Mouse (Mus musculus) large intestine, adult 2 months (tissue): ENCODE results near the gene Gpm6b. TPM values are rescaled to one million over a fixed set of nuclear protein-coding genes. Genes with fewer than 3 reads are reported as not detected.

Experiments used
- DNase-seq: peaks from one replicate; pipeline ENCODE4 v3.0.0-alpha.2; 2012; ENCODE audit warnings: low read depth, low spot score
- WGBS: fragments of 180-500 bp; shearing (Covaris S2); methylation state at CpG from one replicate; pipeline ENCODE4 v1.1.7; 2018; 5-methylcytosine and 5-hydroxymethylcytosine counted together
- polyA plus RNA-seq: library from polyadenylated mRNA; depleted of rRNA; stranded (reverse); fragments of >200 nt; gene quantifications from 2 replicates; pipeline ENCODE4 v1.2.3, GENCODE M21; 2012; rRNA removed

Gpm6b gene
- polyA plus RNA-seq = 1.3 and 2.0 TPM in 2 replicates

DNA sequence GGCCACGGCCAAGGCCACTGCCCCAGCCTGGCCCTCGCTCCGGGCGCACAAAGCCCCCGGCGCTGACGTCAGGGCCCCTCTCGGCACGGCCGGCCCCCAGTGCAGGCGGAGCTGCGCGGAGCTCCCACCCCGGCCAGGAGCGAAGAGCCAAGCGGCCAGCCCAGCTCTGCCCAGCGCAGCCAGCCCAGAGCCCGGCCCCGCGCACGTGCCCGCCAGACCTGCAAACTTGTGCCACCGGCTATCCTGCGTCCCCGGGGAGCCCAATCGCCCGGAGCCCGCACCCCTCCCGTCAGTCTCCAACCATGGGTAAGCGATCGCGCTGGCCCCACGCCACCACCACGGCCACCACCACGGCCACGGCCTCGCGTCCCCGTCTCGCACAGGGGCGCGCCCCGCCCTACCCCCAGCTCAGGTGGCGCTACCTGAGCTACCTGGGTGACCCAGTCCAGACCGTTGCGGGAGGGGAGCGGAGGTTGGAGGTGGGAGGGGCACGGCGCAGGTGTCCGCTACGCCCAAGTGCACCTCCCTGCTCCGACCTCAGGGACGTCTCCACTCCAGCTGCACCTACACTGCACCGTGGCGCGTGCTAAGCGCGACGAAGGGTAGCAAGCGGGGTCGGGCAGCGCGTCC, at the start of gene Gpm6b:
Gpm6b (plus strand) TSS at position 81 of the 630 bp plus-strand sequence.
- 28% methylated on average over 63 of the region's 63 CpGs for WGBS
- DNase-seq = no peak

GRCm38 (mm10) chrX:166196327-166196726, 42.4 kb upstream of the Gpm6b start:
- DNase-seq = no peak

DNA sequence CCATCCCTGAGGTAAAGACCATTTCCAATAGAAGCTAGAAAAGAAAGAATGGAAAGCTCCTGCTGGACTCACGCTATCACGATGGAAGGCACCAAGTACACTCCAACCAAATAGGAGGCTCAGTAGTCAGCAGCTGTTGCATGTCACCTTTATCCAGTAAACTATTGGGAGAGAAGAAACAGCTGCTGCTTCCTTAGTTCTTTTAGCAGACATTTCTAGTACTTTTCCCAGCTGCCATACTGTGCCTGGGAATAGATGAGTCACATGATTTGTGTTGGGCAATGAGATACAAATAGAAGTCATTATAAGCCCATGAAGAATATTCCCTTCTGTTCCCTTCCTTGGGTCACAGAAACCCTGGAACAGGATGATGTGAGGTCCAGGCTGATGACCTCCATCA, 40.4 kb upstream of the Gpm6b start:
- WGBS = 76% methylated on average over 2 of the region's 2 CpGs

GRCm38 (mm10) chrX:166199812-166200211, 38.9 kb upstream of the Gpm6b start:
- DNase-seq = no peak

More for the DNA sequence above, 40.4 kb upstream of the Gpm6b start:
- no peak for DNase-seq

DNA sequence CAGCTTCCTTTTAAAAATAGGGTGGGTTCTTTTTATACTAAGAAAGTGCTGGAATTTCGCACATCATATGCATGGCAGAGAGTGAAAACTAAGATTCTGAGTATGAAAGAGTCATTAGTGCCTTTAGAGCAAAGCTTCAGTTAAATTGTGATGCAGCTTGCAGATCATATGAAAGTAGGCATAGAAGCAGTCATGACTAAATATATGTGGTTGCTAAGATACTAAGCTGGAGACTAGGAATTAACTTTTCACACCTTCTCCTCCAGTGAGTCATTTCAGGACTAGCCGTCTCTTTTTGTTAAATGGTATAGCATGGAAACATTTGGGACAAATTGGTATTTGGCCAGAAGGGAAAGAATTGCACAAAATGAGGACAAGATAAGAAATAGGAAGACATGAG, 24.1 kb upstream of the Gpm6b start:
- DNase-seq = no peak
- WGBS = 74% methylated on average over 2 of the region's 2 CpGs

DNA sequence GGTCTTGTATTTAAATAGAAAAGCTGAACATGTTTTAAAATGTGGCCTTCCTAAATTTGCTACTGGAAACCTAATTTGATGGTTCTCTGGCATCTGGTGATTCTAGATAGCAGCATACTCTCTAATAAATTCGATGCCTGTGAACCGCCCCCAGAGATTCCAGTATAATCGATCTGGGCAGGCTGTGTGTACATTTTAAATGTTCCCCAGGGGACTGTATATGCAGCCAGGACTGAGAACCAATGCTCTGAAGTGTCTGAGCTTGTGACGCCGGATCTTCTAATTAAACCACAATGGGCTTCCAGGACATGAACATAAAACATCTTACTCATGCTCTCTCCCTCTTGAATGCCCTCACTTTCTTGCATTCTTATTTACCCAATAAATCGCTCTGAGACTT, 22.5 kb upstream of the Gpm6b start:
- WGBS = 87% methylated on average over 6 of the region's 6 CpGs
- no peak for DNase-seq

DNA sequence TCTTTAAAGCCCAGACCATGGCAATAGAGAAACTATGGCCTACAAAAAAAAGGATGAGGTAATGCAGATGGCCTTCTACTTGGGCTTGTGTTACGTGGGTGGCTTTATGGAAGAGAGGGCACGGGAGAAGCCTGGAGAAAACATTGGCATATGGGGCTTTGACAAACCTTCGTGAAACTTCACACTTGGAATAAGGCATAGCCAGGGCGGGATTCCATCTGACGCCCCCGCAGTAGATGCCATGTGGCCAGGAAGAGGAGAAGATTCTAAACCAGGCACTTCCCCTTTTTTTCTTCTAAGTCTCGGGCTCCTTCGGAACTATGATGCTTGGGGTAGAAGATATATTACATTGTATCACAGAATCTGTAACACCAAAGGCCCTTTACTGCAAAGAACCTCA, 22.0 kb upstream of the Gpm6b start:
- DNase-seq = no peak
- WGBS = 89% methylated on average over 8 of the region's 8 CpGs

DNA sequence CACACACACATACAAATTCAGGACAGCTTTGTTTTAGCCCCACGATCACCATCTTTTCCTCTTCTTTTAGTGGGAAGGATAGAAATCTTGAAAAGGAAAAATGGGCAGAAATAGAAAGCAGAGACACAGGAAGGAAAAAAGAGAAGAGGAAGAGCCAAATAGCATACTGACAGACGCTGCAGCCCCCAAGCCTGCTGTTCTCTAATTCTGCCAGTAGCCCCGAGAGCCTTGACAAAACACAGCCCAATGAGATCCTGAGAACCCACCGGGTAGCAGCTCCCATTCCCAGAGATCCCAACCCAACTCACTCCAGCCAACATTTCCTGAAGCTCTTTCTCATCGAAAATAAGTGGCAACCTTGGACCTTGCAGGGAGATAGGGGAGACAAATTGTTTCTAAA, 19.4 kb upstream of the Gpm6b start:
- WGBS = 60% methylated on average over 5 of the region's 5 CpGs

GRCm38 (mm10) chrX:166226856-166227255, 11.9 kb upstream of the Gpm6b start:
- DNase-seq = no peak
- WGBS = 75% methylated on average over 5 of the region's 5 CpGs

More for the DNA sequence above, 19.4 kb upstream of the Gpm6b start:
- DNase-seq = no peak

GRCm38 (mm10) chrX:166229750-166230149, 9.0 kb upstream of the Gpm6b start:
- no peak for DNase-seq
- WGBS = 70% methylated on average over 3 of the region's 3 CpGs

- 72% methylated on average over 6 of the region's 6 CpGs for WGBS
- no peak for DNase-seq
Observed at GRCm38 (mm10) chrX:166230515-166231267, 8.0 kb upstream of the Gpm6b start.

GRCm38 (mm10) chrX:166236131-166236530, 2.6 kb upstream of the Gpm6b start:
- 47% methylated on average over 2 of the region's 2 CpGs for WGBS
- DNase-seq = no peak

GRCm38 (mm10) chrX:166239520-166239919, 809 bp downstream of the Gpm6b start:
- no peak for DNase-seq
- WGBS = 27% methylated on average over 13 of the region's 13 CpGs

- DNase-seq = no peak
- WGBS = 78% methylated on average over 7 of the region's 7 CpGs
Observed at GRCm38 (mm10) chrX:166240751-166241150, 2.0 kb downstream of the Gpm6b start.

- 83% methylated on average over 4 of the region's 4 CpGs for WGBS
- DNase-seq = no peak
Observed at GRCm38 (mm10) chrX:166243261-166243885, 4.7 kb downstream of the Gpm6b start.

- DNase-seq = no peak
- WGBS = 62% methylated on average over 1 of the region's 1 CpGs
Observed at GRCm38 (mm10) chrX:166271489-166271888, 32.8 kb downstream of the Gpm6b start.

GRCm38 (mm10) chrX:166272646-166273045, 33.9 kb downstream of the Gpm6b start:
- no peak for DNase-seq
- 66% methylated on average over 6 of the region's 6 CpGs for WGBS

- no peak for DNase-seq
- WGBS = 78% methylated on average over 1 of the region's 1 CpGs
Observed at GRCm38 (mm10) chrX:166279861-166280260, 41.1 kb downstream of the Gpm6b start.

GRCm38 (mm10) chrX:166286760-166287483, 48.2 kb downstream of the Gpm6b start:
- DNase-seq = no peak
- 62% methylated on average over 9 of the region's 9 CpGs for whole genome bisulfite sequencing

GRCm38 (mm10) chrX:166291266-166291665, 52.6 kb downstream of the Gpm6b start:
- 30% methylated on average over 3 of the region's 3 CpGs for WGBS
- no peak for DNase-seq
